Comparison of ENCODE assay signal across 24 mouse cellular contexts in the genomic region with DNA sequence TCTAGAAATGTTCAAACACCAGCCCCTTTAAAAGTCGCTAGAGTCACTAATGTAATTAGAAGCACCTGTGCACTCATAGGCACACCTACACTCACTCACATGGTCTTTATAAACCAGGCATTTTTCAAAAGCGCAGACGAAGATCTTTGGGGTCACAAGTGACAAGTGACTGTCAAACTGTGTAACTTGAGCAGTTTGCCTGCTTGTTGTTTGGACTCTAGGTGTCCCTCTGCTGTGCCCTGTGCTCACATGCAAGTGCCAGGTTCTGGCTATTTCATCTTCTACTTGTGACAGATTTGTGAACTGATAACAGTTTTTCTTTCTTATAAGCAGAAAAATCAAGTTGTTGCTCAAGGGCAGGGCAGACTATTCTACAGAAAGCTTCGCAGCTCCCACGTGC. TPM values are rescaled to one million over a fixed set of nuclear protein-coding genes. Genes with fewer than 3 reads are reported as not detected.
DNase-seq lines count a peak whose midpoint lies in the region; ATAC-seq and TF ChIP-seq lines count a peak whose summit lies in the region.
"Had no signal": no experiment of that assay in that cellular context is flagged by ENCODE, and none has a peak within 500 bp of the region (broad histone marks: within the 10 kb centered on the region; RNA-seq: fewer than 3 reads in every experiment).

No protein-coding gene starts in this region.

- H3K36me3 ChIP-seq in forebrain, embryonic 12.5 days (replicated peaks), result peaks cover 30% of the 10 kb centered on the region
- H3K36me3 ChIP-seq in forebrain, embryonic 11.5 days (ENCODE audit: control insufficient read depth, insufficient read depth, low read length), result no peaks in the 10 kb centered on the region; the same call in 1 of the 2 replicates
- H3K36me3 ChIP-seq in hindbrain, postnatal 0 days (ENCODE audit: insufficient read depth, low read length), result peaks cover 27% of the 10 kb centered on the region
- peaks cover 59% of the 10 kb centered on the region for H3K36me3 ChIP-seq in hindbrain, embryonic 10.5 days
- peaks cover 34% of the 10 kb centered on the region for H3K36me3 ChIP-seq in lung, embryonic 14.5 days (ENCODE audit: insufficient read depth)
- peaks cover 7 to 27% of the 10 kb centered on the region in 2 experiments for H3K36me3 ChIP-seq in CH12.LX (replicated peaks in 1 of 2; ENCODE audit: control insufficient read depth in 1 of 2, insufficient read depth in 1 of 2, low read length in 1 of 2)

- peaks cover 36% of the 10 kb centered on the region for H3K4me1 ChIP-seq in forebrain, embryonic 12.5 days
- peaks cover 7% of the 10 kb centered on the region for H3K4me1 ChIP-seq in forebrain, embryonic 11.5 days (replicated peaks; ENCODE audit: control insufficient read depth, insufficient read depth, low read length)
- H3K4me1 ChIP-seq in hindbrain, postnatal 0 days (ENCODE audit: insufficient read depth, low read length), result peaks cover 28% of the 10 kb centered on the region
- peaks cover 37% of the 10 kb centered on the region for H3K4me1 ChIP-seq in hindbrain, embryonic 10.5 days (replicated peaks)
- H3K4me1 ChIP-seq in lung, embryonic 14.5 days (ENCODE audit: insufficient read depth), result peaks cover 8% of the 10 kb centered on the region; the same call in 1 of the 2 replicates
- peaks cover 9% of the 10 kb centered on the region for H3K4me1 ChIP-seq in lung, adult 2 months (ENCODE audit: control insufficient read depth, insufficient read depth, low read length)
- peaks cover 12 to 63% of the 10 kb centered on the region in 2 experiments for H3K4me1 ChIP-seq in CH12.LX (ENCODE audit: control insufficient read depth in 1 of 2, insufficient read depth in 2 of 2)

- H3K4me2 ChIP-seq in forebrain, embryonic 12.5 days, result 0 out of 2 replicates have a peak overlapping the region, but pooled peaks have one; percentile 3
- no peak overlapping the region for H3K4me2 ChIP-seq in forebrain, embryonic 11.5 days (ENCODE audit: low read depth, low read length, severe bottlenecking)
- no peak overlapping the region for H3K4me2 ChIP-seq in hindbrain, postnatal 0 days (ENCODE audit: low read depth, low read length)
- H3K4me2 ChIP-seq in lung, embryonic 14.5 days, result peak overlapping the region; percentile 13; the same call in 1 of the 2 replicates
- peak overlapping the region; percentile 77 for H3K4me2 ChIP-seq in CH12.LX (ENCODE audit: insufficient read depth, low read depth, poor library complexity, severe bottlenecking)

- H3K27ac ChIP-seq in forebrain, embryonic 12.5 days, result no peak overlapping the region
- no peak overlapping the region for H3K27ac ChIP-seq in forebrain, embryonic 11.5 days (ENCODE audit: low read depth, low read length)
- H3K27ac ChIP-seq in hindbrain, postnatal 0 days, result no peak overlapping the region
- H3K27ac ChIP-seq in hindbrain, embryonic 10.5 days, result no peak overlapping the region
- H3K27ac ChIP-seq in lung, embryonic 14.5 days (ENCODE audit: low read depth), result no peak overlapping the region
- no peak overlapping the region for H3K27ac ChIP-seq in CH12.LX (ENCODE audit: insufficient read depth, low read depth)
- H3K27ac ChIP-seq: limb, embryonic 15.5 days had no signal

- peaks cover 6% of the 10 kb centered on the region for H3K79me2 ChIP-seq in CH12.LX (replicated peaks; ENCODE audit: control insufficient read depth, extremely low read depth, insufficient read depth, poor library complexity, severe bottlenecking)

- H3K4me3 ChIP-seq in forebrain, embryonic 12.5 days (replicated peaks), result no peak overlapping the region
- no peak overlapping the region for H3K4me3 ChIP-seq in forebrain, embryonic 11.5 days (ENCODE audit: low read depth, low read length)
- no peak overlapping the region for H3K4me3 ChIP-seq in hindbrain, postnatal 0 days (ENCODE audit: low read length)
- no peak overlapping the region for H3K4me3 ChIP-seq in hindbrain, embryonic 10.5 days
- H3K4me3 ChIP-seq in lung, embryonic 14.5 days (ENCODE audit: low read depth, low read length), result no peak overlapping the region
- H3K4me3 ChIP-seq in lung, adult 2 months (replicated peaks; ENCODE audit: extremely low read depth, low read depth, low read length), result no peak overlapping the region
- peak overlapping the region in 1 of 3 experiments; percentile 6 for H3K4me3 ChIP-seq in CH12.LX (replicated peaks in 1 of 3; ENCODE audit: low read depth in 2 of 3, low read length in 2 of 3, poor library complexity in 1 of 3)
- H3K4me3 ChIP-seq: heart, embryonic 12.5 days; limb, embryonic 15.5 days; myocyte had no signal

- no peak for TF ChIP-seq POLR2A in lung, adult 2 months (IDR thresholded peaks at IDR 0.05; ENCODE audit: borderline replicate concordance, extremely low read depth, low read depth, low read length)
- no peak for TF ChIP-seq POLR2A in CH12.LX (IDR thresholded peaks at IDR 0.05; ENCODE audit: low read depth, low read length)

- ATAC-seq in forebrain, embryonic 12.5 days (ENCODE audit: low FRiP score), result no peak
- no peak for ATAC-seq in forebrain, embryonic 11.5 days (replicated peaks; ENCODE audit: low FRiP score)
- no peak for ATAC-seq in hindbrain, postnatal 0 days
- no peak for ATAC-seq in lung, embryonic 14.5 days (ENCODE audit: insufficient read depth)
- ATAC-seq: activated CD4-positive, CD25-positive, alpha-beta regulatory T cell, adult 4 months; CD4-positive, CD25-positive, alpha-beta regulatory T cell, adult 4 months; forebrain, embryonic 14.5 days; liver, postnatal 0 days had no signal

- 0 out of 2 replicates have a peak, but pooled peaks have one; percentile 3 for TF ChIP-seq CTCF in hindbrain, postnatal 0 days (IDR thresholded peaks at IDR 0.05; ENCODE audit: low read depth)
- no peak for TF ChIP-seq CTCF in lung, embryonic 14.5 days (IDR thresholded peaks at IDR 0.05; ENCODE audit: low read depth)
- TF ChIP-seq CTCF in lung, adult 2 months (IDR thresholded peaks at IDR 0.05; ENCODE audit: insufficient read depth, low read length), result no peak
- TF ChIP-seq CTCF in CH12.LX (conservative IDR thresholded peaks at IDR 0.05 in 1 of 2, IDR thresholded peaks at IDR 0.05 in 1 of 2; ENCODE audit: low read depth in 2 of 2, low read length in 2 of 2), result peak in 1 of 2 experiments; percentile 32; a peak in 2 of 4 replicates

- no peak for DNase-seq in forebrain, embryonic 11.5 days (ENCODE audit: low spot score)
- no peak for DNase-seq in hindbrain, postnatal 0 days (ENCODE audit: low spot score)
- no peak for DNase-seq in hindbrain, embryonic 10.5 days (ENCODE audit: low spot score)
- no peak for DNase-seq in lung, embryonic 14.5 days
- DNase-seq in lung, adult 2 months, result no peak
- DNase-seq in CH12.LX (ENCODE audit: extremely low read depth), result peak; percentile 26
- DNase-seq in embryo, embryonic 11 days, result no peak
- DNase-seq: adrenal gland, postnatal 14 days; cerebellum, postnatal 10 days; gastrocnemius, postnatal 36 days; heart, postnatal 36 days; kidney, adult 9 months; liver, postnatal 0 days; lung, postnatal 4 days; right cerebral cortex, postnatal 4 days; thymus, postnatal 14 days had no signal

- WGBS in forebrain, embryonic 12.5 days, result 81% methylated on average over 5 of the region's 5 CpGs
- WGBS in forebrain, embryonic 11.5 days, result 86% methylated on average over 5 of the region's 5 CpGs
- WGBS in hindbrain, postnatal 0 days, result 82% methylated on average over 5 of the region's 5 CpGs
- WGBS in hindbrain, embryonic 10.5 days, result 75% methylated on average over 5 of the region's 5 CpGs
- 63% methylated on average over 5 of the region's 5 CpGs for WGBS in lung, embryonic 14.5 days
- 67% methylated on average over 5 of the region's 5 CpGs for whole genome bisulfite sequencing in lung, adult 2 months

- dilution Hi-C loops in CH12.LX (cut with MboI; ENCODE audit: extremely low pct_ligation_motif_present, extremely low pct_unique_long_range_greater_than_20kb, low sequenced_read_pairs), result no loop called here

- TF ChIP-seq EP300 in CH12.LX (IDR thresholded peaks at IDR 0.05; ENCODE audit: low read length), result no peak

- no peak overlapping the region for H3K9ac ChIP-seq in forebrain, embryonic 12.5 days
- no peak overlapping the region for H3K9ac ChIP-seq in forebrain, embryonic 11.5 days (ENCODE audit: low read length)
- no peak overlapping the region for H3K9ac ChIP-seq in hindbrain, postnatal 0 days (replicated peaks; ENCODE audit: low read length)
- no peak overlapping the region for H3K9ac ChIP-seq in lung, embryonic 14.5 days
- no peak overlapping the region for H3K9ac ChIP-seq in CH12.LX (ENCODE audit: insufficient read depth, low read depth)
- H3K9ac ChIP-seq: heart, embryonic 12.5 days; limb, embryonic 15.5 days; liver, postnatal 0 days had no signal

- TF ChIP-seq RAD21 in CH12.LX (IDR thresholded peaks at IDR 0.05; ENCODE audit: low read depth, low read length), result no peak

- H3K9me3 ChIP-seq in forebrain, embryonic 12.5 days, result no peaks in the 10 kb centered on the region
- H3K9me3 ChIP-seq in forebrain, embryonic 11.5 days (ENCODE audit: control insufficient read depth, low read length), result no peaks in the 10 kb centered on the region
- no peaks in the 10 kb centered on the region for H3K9me3 ChIP-seq in hindbrain, postnatal 0 days (ENCODE audit: low read length)
- H3K9me3 ChIP-seq in hindbrain, embryonic 10.5 days, result no peaks in the 10 kb centered on the region
- no peaks in the 10 kb centered on the region for H3K9me3 ChIP-seq in lung, embryonic 14.5 days (ENCODE audit: low read depth, low read length)
- no peaks in the 10 kb centered on the region for H3K9me3 ChIP-seq in CH12.LX (replicated peaks; ENCODE audit: low read length)
- H3K9me3 ChIP-seq: G1E; heart, embryonic 12.5 days; limb, embryonic 15.5 days had no signal

- in situ Hi-C loops in CH12.LX (cut with MboI; ENCODE audit: low pct_ligation_motif_present, low pct_unique_long_range_greater_than_20kb, low sequenced_read_pairs), result no loop called here

- H3K27me3 ChIP-seq in forebrain, embryonic 12.5 days, result no peaks in the 10 kb centered on the region
- no peaks in the 10 kb centered on the region for H3K27me3 ChIP-seq in forebrain, embryonic 11.5 days (ENCODE audit: control insufficient read depth, insufficient read depth, low read length)
- no peaks in the 10 kb centered on the region for H3K27me3 ChIP-seq in hindbrain, postnatal 0 days (ENCODE audit: insufficient read depth, low read length)
- H3K27me3 ChIP-seq in hindbrain, embryonic 10.5 days (ENCODE audit: insufficient read depth, poor library complexity, severe bottlenecking), result no peaks in the 10 kb centered on the region
- no peaks in the 10 kb centered on the region for H3K27me3 ChIP-seq in lung, embryonic 14.5 days (ENCODE audit: insufficient read depth, low read length)
- no peaks in the 10 kb centered on the region for H3K27me3 ChIP-seq in CH12.LX (replicated peaks)
- H3K27me3 ChIP-seq: heart, embryonic 12.5 days; limb, embryonic 15.5 days had no signal

RNA-seq across cellular contexts. Expression of a gene that starts 3.5 kb away (rescaled TPM):
- polyA plus RNA-seq in forebrain, embryonic 12.5 days (2016; fragmentation: Nextera tagmentation; extraction: Ambion mirVana), result 25.7 and 29.0 TPM in 2 replicates
- polyA plus RNA-seq in forebrain, embryonic 11.5 days (2014; fragmentation: Nextera tagmentation; extraction: Ambion mirVana), result 25.4 and 25.9 TPM in 2 replicates
- total RNA-seq in hindbrain, postnatal 0 days (2014; rRNA removed), result 28.6 and 30.8 TPM in 2 replicates
- 18.1 and 18.4 TPM in 2 replicates for polyA plus RNA-seq in hindbrain, postnatal 0 days (2015; fragmentation: Nextera tagmentation; extraction: Ambion mirVana)
- polyA plus RNA-seq in hindbrain, embryonic 10.5 days (2016; fragmentation: Nextera tagmentation; extraction: Ambion mirVana), result 21.2 and 23.7 TPM in 2 replicates
- polyA plus RNA-seq in lung, embryonic 14.5 days (2014; fragmentation: Nextera tagmentation; extraction: Ambion mirVana), result 21.1 and 23.0 TPM in 2 replicates
- polyA plus RNA-seq in lung, adult 2 months (2012; rRNA removed), result 11.7 and 14.4 TPM in 2 replicates
- 12.1 and 15.3 TPM in 2 replicates for total RNA-seq in CH12.LX (2012; rRNA removed)
- 9.5 and 9.8 TPM in 2 replicates for total RNA-seq in CH12.LX (2014; rRNA removed)
- 16.9 and 19.3 TPM in 2 replicates for polyA plus RNA-seq in CH12.LX (2012; ENCODE audit: insufficient read length, low read depth)

Comparison
In these comparisons a context has a peak if more than half of its experiments do, and no peak if none do; other contexts are left out.
1. H3K4me2 ChIP-seq: peak in forebrain, embryonic 12.5 days (single experiment), lung, embryonic 14.5 days (single experiment) and CH12.LX (single experiment); none in forebrain, embryonic 11.5 days (single experiment) and hindbrain, postnatal 0 days (single experiment).